Mouse (Mus musculus) forebrain, embryonic 14.5 days (tissue): Measurements from ENCODE around the gene Camk1g. TPM values are rescaled to one million over a fixed set of nuclear protein-coding genes. Genes with fewer than 3 reads are reported as not detected.
A peak's percentile ranks its signal among the peaks of the same experiment; 100 is the strongest.

ENCODE experiments used
- ATAC-seq: fragments of 200-750 bp; cut with Nextera tagmentation; 2 replicates; pipeline ENCODE4 v1.8.0; 2017; ENCODE audit warnings: mild to moderate bottlenecking, moderate library complexity
- DNase-seq: peaks from one replicate; pipeline ENCODE4 v3.0.0-alpha.2; 2015; ENCODE audit warnings: low spot score
- H3K27ac ChIP-seq: fragments of 300-500 bp; sonication (generic); 2 replicates; pipeline ENCODE4 v1.5.1; 2014; ENCODE audit warnings: low read depth, mild to moderate bottlenecking, control low read depth, low read length, moderate library complexity
- H3K27me3 ChIP-seq: fragments of 300-500 bp; sonication (generic); replicated peaks from 2 replicates; pipeline ENCODE4 v1.6.1; 2014; ENCODE audit warnings: low read length, control low read depth, mixed read lengths; ENCODE audit not compliant: control insufficient read depth, insufficient read depth
- H3K36me3 ChIP-seq: fragments of 300-500 bp; sonication (generic); 2 replicates; pipeline ENCODE4 v1.6.1; 2014; ENCODE audit warnings: low read length, control low read depth; ENCODE audit not compliant: control insufficient read depth, insufficient read depth
- H3K4me1 ChIP-seq: fragments of 300-500 bp; sonication (generic); 2 replicates; pipeline ENCODE4 v1.6.1; 2014; ENCODE audit warnings: antibody characterized with exemption, low read length, control low read depth; ENCODE audit not compliant: control insufficient read depth, insufficient read depth
- H3K4me2 ChIP-seq: fragments of 300-500 bp; sonication (generic); 2 replicates; pipeline ENCODE4 v1.6.1; 2014; ENCODE audit warnings: mild to moderate bottlenecking, control low read depth, low read length
- H3K4me3 ChIP-seq: fragments of 300-500 bp; sonication (generic); 2 replicates; pipeline ENCODE4 v1.5.1; 2014; ENCODE audit warnings: low read depth, low read length, control low read depth
- H3K9ac ChIP-seq: fragments of 300-500 bp; sonication (generic); 2 replicates; pipeline ENCODE4 v1.6.1; 2014; ENCODE audit warnings: mild to moderate bottlenecking, low read length, control low read depth, moderate library complexity
- H3K9me3 ChIP-seq: fragments of 300-500 bp; sonication (generic); replicated peaks from 2 replicates; pipeline ENCODE4 v1.6.1; 2016; ENCODE audit warnings: low read length, control low read depth, mixed read lengths; ENCODE audit not compliant: control insufficient read depth
- WGBS: fragments of 180-500 bp; shearing (Covaris S2); extraction: QIAGEN DNeasy Blood & Tissue Kit; methylation state at CpG from one replicate; pipeline ENCODE4 v1.1.7; 2014; 5-methylcytosine and 5-hydroxymethylcytosine counted together
- polyA plus RNA-seq: library from polyadenylated mRNA; unstranded; fragments of >200 nt; fragmentation: Nextera tagmentation; extraction: Ambion mirVana; gene quantifications from 2 replicates; pipeline ENCODE4 v1.2.1, GENCODE M21; 2014

Camk1g gene
- polyA plus RNA-seq, 1 experiment from 2014 or later = 36.1 TPM

DNA sequence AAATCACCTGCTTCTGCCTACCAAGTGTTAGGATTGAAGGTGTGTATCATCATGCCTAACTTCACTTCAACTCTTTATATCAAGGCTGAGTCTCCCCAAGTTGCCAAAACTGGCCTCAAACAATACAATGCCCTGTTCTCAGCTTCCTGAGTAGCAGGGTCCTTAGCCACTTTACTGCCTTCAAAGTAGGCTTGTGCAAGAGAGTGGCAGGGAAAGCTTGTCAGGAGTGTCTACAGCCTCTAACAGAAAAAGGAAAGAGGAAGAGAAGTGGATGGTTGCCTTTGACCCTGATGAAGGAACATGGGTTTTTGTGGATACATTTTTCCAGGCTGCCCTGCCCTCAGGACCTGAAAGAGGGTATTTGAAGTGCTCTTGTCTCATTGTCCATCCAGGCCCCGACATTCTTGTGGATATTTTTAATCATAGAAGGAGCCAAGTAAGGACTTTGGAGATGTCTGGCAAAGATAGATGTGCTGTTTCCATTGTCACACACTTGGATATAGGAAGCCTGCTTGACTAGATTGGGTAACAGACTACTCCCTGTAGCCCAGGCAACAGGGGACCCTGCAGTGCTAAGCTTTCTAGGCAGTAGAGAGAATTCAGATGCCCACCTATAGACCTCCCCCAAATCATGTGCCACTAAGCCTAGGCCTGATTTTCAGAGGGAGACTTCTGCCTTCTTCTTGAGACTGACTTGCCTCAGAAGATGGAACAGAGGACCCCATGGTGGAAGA is 60.1 kb downstream of the Camk1g start:
- H3K9ac ChIP-seq = no peak overlapping the region
- no peak overlapping the region for H3K4me2 ChIP-seq
- no peak for ATAC-seq
- no peaks in the 10 kb centered on the region for H3K4me1 ChIP-seq
- H3K4me3 ChIP-seq = no peak overlapping the region
- no peaks in the 10 kb centered on the region for H3K36me3 ChIP-seq
- H3K27ac ChIP-seq = no peak overlapping the region
- DNase-seq = no peak
- H3K9me3 ChIP-seq = no peaks in the 10 kb centered on the region
- no peaks in the 10 kb centered on the region for H3K27me3 ChIP-seq
- WGBS = 73% methylated on average over 1 of the region's 1 CpGs

DNA sequence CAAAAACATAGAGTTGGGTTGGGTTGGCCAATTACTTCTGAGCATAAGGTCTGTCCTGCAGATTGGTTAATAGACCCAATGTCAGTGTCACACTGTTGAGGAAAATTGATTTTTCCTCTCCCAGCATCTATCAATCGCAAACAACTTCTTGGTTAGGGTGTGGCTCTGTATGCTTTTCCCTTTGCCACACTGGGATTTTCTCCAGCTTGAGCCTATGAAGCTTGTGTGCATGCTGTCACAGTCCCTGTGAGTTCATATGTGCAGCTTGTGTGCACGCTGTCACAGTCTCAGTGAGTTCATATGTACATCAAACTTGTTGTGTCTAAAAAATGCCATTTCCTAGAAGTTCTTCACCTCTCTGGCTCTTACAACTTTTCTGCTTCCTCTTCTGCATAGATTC is 63.3 kb downstream of the Camk1g start:
- Histone ChIP-seq H3K4me1 (no peaks in the 10 kb centered on the region), H3K9ac (no peak overlapping the region), H3K27me3 (no peaks in the 10 kb centered on the region), H3K9me3 (no peaks in the 10 kb centered on the region), H3K27ac (no peak overlapping the region), H3K36me3 (no peaks in the 10 kb centered on the region), H3K4me3 (no peak overlapping the region), H3K4me2 (no peak overlapping the region)
- ATAC-seq (no peak), DNase-seq (no peak)
- 94% methylated on average over 2 of the region's 2 CpGs for WGBS

- Histone ChIP-seq H3K36me3 (no peaks in the 10 kb centered on the region), H3K4me1 (no peaks in the 10 kb centered on the region), H3K27me3 (no peaks in the 10 kb centered on the region), H3K9me3 (no peaks in the 10 kb centered on the region), H3K4me2 (no peak overlapping the region), H3K27ac (peak overlapping the region; percentile 44; the same call in 1 of the 2 replicates), H3K9ac (no peak overlapping the region), H3K4me3 (no peak overlapping the region)
- peak; percentile 90 for DNase-seq
- ATAC-seq = peak; percentile 91
- WGBS = 17% methylated on average over 7 of the region's 7 CpGs
Measured at GRCm38 (mm10) chr1:193305386-193305785, 64.7 kb downstream of the Camk1g start.

- no peak for ATAC-seq
- no peak overlapping the region for H3K9ac ChIP-seq
- no peaks in the 10 kb centered on the region for H3K9me3 ChIP-seq
- no peak overlapping the region for H3K27ac ChIP-seq
- H3K4me3 ChIP-seq = no peak overlapping the region
- H3K4me2 ChIP-seq = no peak overlapping the region
- H3K4me1 ChIP-seq = no peaks in the 10 kb centered on the region
- H3K27me3 ChIP-seq = no peaks in the 10 kb centered on the region
- no peak for DNase-seq
- WGBS = 77% methylated on average over 2 of the region's 2 CpGs
- no peaks in the 10 kb centered on the region for H3K36me3 ChIP-seq
Measured at GRCm38 (mm10) chr1:193303096-193303495, 67.0 kb downstream of the Camk1g start.

DNA sequence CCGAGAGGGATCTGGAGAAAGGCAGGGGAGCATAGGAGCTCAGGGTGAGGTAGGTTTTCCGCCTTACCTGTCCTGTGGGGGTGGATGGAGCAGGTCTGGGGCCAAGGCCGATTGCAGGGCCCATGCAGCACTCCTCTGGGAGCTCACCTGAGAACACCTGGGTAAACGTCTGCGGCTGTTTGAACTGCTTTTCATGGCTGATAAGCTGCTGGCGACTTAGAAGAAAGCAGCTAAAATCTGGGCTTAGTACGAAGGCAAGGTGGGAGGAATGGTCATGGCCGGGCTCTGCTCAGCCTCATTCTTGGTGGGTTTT is 68.0 kb downstream of the Camk1g start:
- H3K27me3 ChIP-seq = no peaks in the 10 kb centered on the region
- no peak for DNase-seq
- H3K27ac ChIP-seq = no peak overlapping the region
- H3K9me3 ChIP-seq = no peaks in the 10 kb centered on the region
- no peaks in the 10 kb centered on the region for H3K36me3 ChIP-seq
- H3K4me3 ChIP-seq = no peak overlapping the region
- no peak overlapping the region for H3K9ac ChIP-seq
- no peak for ATAC-seq
- no peaks in the 10 kb centered on the region for H3K4me1 ChIP-seq
- no peak overlapping the region for H3K4me2 ChIP-seq
- 74% methylated on average over 8 of the region's 8 CpGs for WGBS

DNA sequence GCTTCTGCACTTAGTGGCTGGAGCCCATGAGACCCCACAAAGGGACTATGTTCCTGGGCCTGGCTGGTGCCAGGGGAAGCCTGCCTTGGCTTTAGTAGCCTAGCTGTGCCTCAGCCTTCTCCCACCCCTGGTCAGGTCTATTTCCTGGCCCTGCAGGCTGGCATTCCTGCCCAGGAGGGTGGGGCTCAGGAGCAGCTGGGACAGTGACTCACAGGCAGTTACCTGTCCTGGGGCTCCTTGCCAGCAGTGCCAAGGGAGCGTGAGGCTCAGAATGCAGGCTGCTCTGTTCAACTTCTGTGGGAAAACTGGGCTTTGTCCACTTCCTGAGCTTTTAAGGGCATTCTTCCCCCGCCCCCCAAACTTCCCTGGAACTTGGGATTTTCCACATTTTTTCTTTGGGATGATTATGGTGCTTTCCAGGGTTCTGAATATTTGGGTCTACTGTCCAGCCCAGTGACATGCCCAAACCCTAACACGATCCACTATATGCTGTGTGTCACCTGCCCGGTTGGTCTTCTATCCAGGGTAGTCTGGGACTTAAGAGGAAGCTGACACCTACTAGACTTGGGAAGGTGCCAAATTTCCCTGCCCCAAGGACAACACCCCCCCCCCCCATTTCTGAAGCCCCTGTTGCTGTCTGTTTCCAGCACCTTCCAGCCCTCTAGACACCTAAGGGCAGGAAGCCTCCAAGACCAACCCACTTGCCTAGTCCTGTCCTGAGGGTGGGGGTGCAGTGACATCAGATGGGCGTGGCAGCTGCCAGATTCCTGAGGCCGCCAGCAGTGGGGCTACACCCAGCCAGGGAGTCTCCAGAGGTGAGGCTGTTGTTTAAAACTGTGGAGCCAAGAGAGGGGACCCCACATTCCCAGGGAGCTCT is 68.6 kb downstream of the Camk1g start:
- ATAC-seq = no peak
- Histone ChIP-seq H3K9me3 (no peaks in the 10 kb centered on the region), H3K36me3 (no peaks in the 10 kb centered on the region), H3K4me3 (no peak overlapping the region), H3K4me1 (no peaks in the 10 kb centered on the region), H3K9ac (no peak overlapping the region), H3K4me2 (no peak overlapping the region), H3K27me3 (no peaks in the 10 kb centered on the region), H3K27ac (no peak overlapping the region)
- WGBS = 76% methylated on average over 6 of the region's 6 CpGs
- DNase-seq = no peak

- Histone ChIP-seq H3K4me3 (no peak overlapping the region), H3K27me3 (no peaks in the 10 kb centered on the region), H3K9ac (no peak overlapping the region), H3K4me1 (no peaks in the 10 kb centered on the region), H3K27ac (no peak overlapping the region), H3K36me3 (no peaks in the 10 kb centered on the region), H3K4me2 (no peak overlapping the region), H3K9me3 (no peaks in the 10 kb centered on the region)
- ATAC-seq (no peak), DNase-seq (no peak)
- WGBS = 29% methylated on average over 1 of the region's 1 CpGs
Measured at GRCm38 (mm10) chr1:193299995-193300394, 70.1 kb downstream of the Camk1g start.

DNA sequence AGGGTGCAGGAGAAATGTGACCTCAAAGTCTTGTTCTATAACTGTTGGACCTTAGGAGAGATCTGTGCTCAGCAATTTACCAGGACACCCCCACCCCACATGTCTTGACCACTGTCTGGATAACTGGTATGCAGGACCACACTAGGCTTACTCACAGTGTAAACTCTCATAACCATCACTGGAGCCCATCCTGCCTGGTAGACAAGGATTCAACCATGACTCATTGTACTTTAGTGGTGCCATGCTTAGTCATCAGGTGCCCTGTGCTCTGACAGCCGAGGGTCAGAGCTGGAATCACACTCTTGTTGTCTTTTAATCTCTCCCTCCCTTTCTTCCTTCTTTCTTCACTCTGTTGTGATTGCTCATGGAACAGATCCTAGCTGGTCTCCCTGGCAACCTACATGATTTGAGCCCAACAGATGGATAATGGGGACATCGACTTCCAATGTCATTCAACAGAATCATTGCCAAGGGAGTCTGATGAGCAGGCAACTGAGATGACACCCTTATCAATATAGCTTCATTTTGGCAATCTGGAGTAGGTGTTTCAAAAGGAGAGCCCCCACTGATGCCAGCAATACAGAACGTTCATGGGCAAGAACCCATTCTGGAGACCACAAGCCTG is 71.8 kb downstream of the Camk1g start:
- Histone ChIP-seq H3K4me2 (no peak overlapping the region), H3K27ac (no peak overlapping the region), H3K9ac (no peak overlapping the region), H3K4me1 (no peaks in the 10 kb centered on the region), H3K9me3 (no peaks in the 10 kb centered on the region), H3K36me3 (no peaks in the 10 kb centered on the region), H3K27me3 (no peaks in the 10 kb centered on the region), H3K4me3 (no peak overlapping the region)
- no peak for DNase-seq
- no peak for ATAC-seq
- WGBS = 77% methylated on average over 3 of the region's 3 CpGs
